Mouse (Mus musculus) brain, embryonic 18.5 days (tissue): ENCODE data around the gene Fam171a2.

Experiments used
- DNase-seq: peaks from one replicate; pipeline ENCODE4 v3.0.0-alpha.2; 2012; ENCODE audit warnings: low read depth, low spot score

Fam171a2 gene

GRCm38 (mm10) chr11:102453131-102453530 is 5.6 kb upstream of the Fam171a2 start:
- DNase-seq = no peak

- DNase-seq = no peak
Measured at GRCm38 (mm10) chr11:102449043-102450008, 1.8 kb upstream of the Fam171a2 start.

- DNase-seq = no peak
Measured at GRCm38 (mm10) chr11:102448327-102448726, 845 bp upstream of the Fam171a2 start.

GRCm38 (mm10) chr11:102446581-102447461 is 661 bp downstream of the Fam171a2 start:
- DNase-seq = no peak

GRCm38 (mm10) chr11:102445891-102446361 is 1.6 kb downstream of the Fam171a2 start:
- DNase-seq = no peak

GRCm38 (mm10) chr11:102445264-102445890 is 2.1 kb downstream of the Fam171a2 start:
- DNase-seq = no peak

- no peak for DNase-seq
Measured at GRCm38 (mm10) chr11:102444781-102445180, 2.7 kb downstream of the Fam171a2 start.

- no peak for DNase-seq
Measured at GRCm38 (mm10) chr11:102444321-102444720, 3.2 kb downstream of the Fam171a2 start.

- DNase-seq = no peak
Measured at GRCm38 (mm10) chr11:102443740-102444139, 3.7 kb downstream of the Fam171a2 start.

- DNase-seq = no peak
Measured at GRCm38 (mm10) chr11:102442089-102442488, 5.4 kb downstream of the Fam171a2 start.

GRCm38 (mm10) chr11:102441434-102441833 is 6.0 kb downstream of the Fam171a2 start:
- no peak for DNase-seq

GRCm38 (mm10) chr11:102440255-102440654 is 7.2 kb downstream of the Fam171a2 start:
- no peak for DNase-seq

- DNase-seq = no peak
Measured at GRCm38 (mm10) chr11:102439093-102440082, 8.1 kb downstream of the Fam171a2 start.

- DNase-seq = no peak
Measured at GRCm38 (mm10) chr11:102438212-102439092, 9.0 kb downstream of the Fam171a2 start.

- DNase-seq = no peak
Measured at GRCm38 (mm10) chr11:102437120-102438061, 10.1 kb downstream of the Fam171a2 start.

- no peak for DNase-seq
Measured at GRCm38 (mm10) chr11:102436471-102436790, 11.1 kb downstream of the Fam171a2 start.

GRCm38 (mm10) chr11:102435754-102436470 is 11.6 kb downstream of the Fam171a2 start:
- no peak for DNase-seq
